Mouse (Mus musculus): ENCODE results near the gene Notch2.

DNA sequence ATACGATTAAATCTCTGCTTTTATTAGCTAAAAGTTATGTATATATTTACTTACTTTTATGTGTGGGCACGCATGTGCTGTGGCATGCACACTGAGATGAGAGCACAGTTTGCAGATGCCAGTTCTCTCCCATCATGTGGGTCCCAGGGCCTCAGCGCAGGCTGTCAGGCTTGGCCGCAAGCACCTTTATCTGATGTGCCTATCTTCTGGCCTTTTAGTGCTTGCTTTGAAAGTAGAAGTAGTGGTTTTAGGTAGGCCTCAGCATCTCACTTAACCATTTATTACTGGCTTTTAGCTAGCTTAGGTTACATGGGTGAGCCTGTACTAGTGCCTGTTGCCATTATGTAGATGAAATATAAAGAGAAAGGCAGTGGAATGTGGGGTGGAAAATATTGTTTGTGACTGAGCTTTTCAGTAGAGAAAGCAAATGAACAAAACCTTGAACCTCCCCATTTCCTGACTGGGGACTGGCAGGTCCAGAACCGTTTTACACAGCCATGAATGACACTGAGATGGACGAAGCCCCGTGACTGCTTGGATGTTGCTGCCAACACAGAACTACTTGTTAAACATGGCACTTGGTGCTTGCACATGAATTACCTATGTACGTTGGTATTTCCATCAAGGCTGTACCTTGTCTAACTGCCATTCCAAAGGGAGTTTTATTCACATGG, 41.1 kb downstream of the Notch2 start:
- no peak for TF ChIP-seq CTCF (IDR thresholded peaks at IDR 0.05; ENCODE audit: control insufficient read depth, insufficient read depth, insufficient replicate concordance, low read depth, low read length)
- no peak for TF ChIP-seq POLR2A (IDR thresholded peaks at IDR 0.05; ENCODE audit: control insufficient read depth, low read depth, low read length)

Data from testis, adult 2 months (tissue).